Mouse (Mus musculus) limb, embryonic 12.5 days (tissue): ENCODE measurements at regions not wholly inside any gene's neighbourhood (a gene's known extent, or its start where the extent isn't known, plus 50 kb on each side); places are given as distances from the start of the nearest gene placed in this dataset.
A peak's percentile ranks its signal among the peaks of the same experiment; 100 is the strongest.

Experiments used
- ATAC-seq: fragments of 200-750 bp; cut with Nextera tagmentation; 2 replicates; pipeline ENCODE4 v1.8.0; 2017; ENCODE audit warnings: low read depth, moderate TSS enrichment; ENCODE audit not compliant: insufficient number of reproducible peaks, insufficient read depth, low FRiP score, low TSS enrichment
- H3K27ac ChIP-seq: fragments of 300-500 bp; sonication (generic); 2 replicates; pipeline ENCODE4 v1.5.1; 2016; ENCODE audit warnings: mild to moderate bottlenecking, moderate library complexity
- H3K27me3 ChIP-seq: fragments of 300-500 bp; sonication (generic); 2 replicates; pipeline ENCODE4 v1.6.1; 2016; ENCODE audit warnings: mild to moderate bottlenecking, moderate library complexity
- H3K36me3 ChIP-seq: fragments of 300-500 bp; sonication (generic); 2 replicates; pipeline ENCODE4 v1.6.1; 2016; ENCODE audit warnings: mild to moderate bottlenecking, moderate library complexity
- H3K4me1 ChIP-seq: fragments of 300-500 bp; sonication (generic); replicated peaks from 2 replicates; pipeline ENCODE4 v1.6.1; 2016
- H3K4me2 ChIP-seq: fragments of 300-500 bp; sonication (generic); 2 replicates; pipeline ENCODE4 v1.6.1; 2016; ENCODE audit warnings: mild to moderate bottlenecking, moderate library complexity
- H3K4me3 ChIP-seq: fragments of 300-500 bp; sonication (generic); replicated peaks from 2 replicates; pipeline ENCODE4 v1.5.1; 2016; ENCODE audit warnings: mild to moderate bottlenecking
- H3K9ac ChIP-seq: fragments of 300-500 bp; sonication (generic); replicated peaks from 2 replicates; pipeline ENCODE4 v1.6.1; 2016; ENCODE audit warnings: mild to moderate bottlenecking, moderate library complexity
- H3K9me3 ChIP-seq: fragments of 300-500 bp; sonication (generic); 2 replicates; pipeline ENCODE4 v1.6.1; 2016; ENCODE audit warnings: mild to moderate bottlenecking, moderate library complexity
- WGBS: fragments of 180-500 bp; shearing (Covaris S2); methylation state at CpG from one replicate; pipeline ENCODE4 v1.1.7; 2016; 5-methylcytosine and 5-hydroxymethylcytosine counted together

DNA sequence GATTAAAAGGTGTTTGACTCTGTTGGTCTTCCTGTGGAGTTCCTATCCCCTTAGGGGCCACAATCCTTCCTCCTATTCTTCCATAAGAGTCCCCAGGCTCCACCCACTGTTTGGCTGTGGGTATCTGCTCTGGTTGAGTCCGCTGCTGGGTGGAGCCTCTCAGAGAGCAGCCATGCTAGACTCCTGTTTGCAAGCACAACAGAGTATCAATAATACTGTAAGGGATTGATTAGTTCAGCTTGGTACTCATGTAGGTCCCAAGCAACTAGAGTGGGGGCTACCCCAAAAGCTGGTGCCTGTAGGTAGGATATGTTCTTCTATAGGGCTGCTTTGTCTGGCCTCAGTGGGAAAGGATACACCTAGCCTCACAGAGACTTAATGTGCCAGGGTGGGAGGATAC is 113.0 kb downstream of the Spata18 start:
- no peaks in the 10 kb centered on the region for H3K36me3 ChIP-seq
- no peak overlapping the region for H3K27ac ChIP-seq
- H3K4me1 ChIP-seq: peaks cover 28% of the 10 kb centered on the region
- H3K9me3 ChIP-seq: no peaks in the 10 kb centered on the region
- WGBS: 73% methylated on average over 1 of the region's 1 CpGs
- ATAC-seq: no peak
- H3K4me3 ChIP-seq: no peak overlapping the region
- H3K4me2 ChIP-seq: no peak overlapping the region
- H3K27me3 ChIP-seq: no peaks in the 10 kb centered on the region
- no peak overlapping the region for H3K9ac ChIP-seq

DNA sequence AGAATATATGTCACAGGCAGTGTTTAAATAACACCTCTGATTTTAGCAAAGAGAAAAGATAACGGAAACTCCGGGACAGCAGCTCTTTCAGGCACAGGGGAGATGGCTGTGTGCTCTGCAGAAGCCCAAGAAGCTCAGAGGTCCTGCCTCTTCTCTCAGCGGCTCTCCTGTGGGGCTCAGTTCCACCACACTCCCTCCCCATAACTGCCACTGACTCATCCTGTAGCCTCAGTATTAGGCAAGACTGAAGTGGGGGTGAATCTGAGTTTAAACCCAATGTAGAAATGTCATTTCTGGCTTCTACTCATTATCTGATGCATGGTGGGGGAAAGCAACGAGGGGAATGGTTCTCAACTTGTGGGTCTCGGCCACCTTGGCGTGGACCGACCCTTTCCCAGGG is 114.3 kb downstream of the Spata18 start:
- ATAC-seq: no peak
- WGBS: 81% methylated on average over 7 of the region's 7 CpGs
- no peaks in the 10 kb centered on the region for H3K27me3 ChIP-seq
- no peaks in the 10 kb centered on the region for H3K9me3 ChIP-seq
- H3K4me3 ChIP-seq: no peak overlapping the region
- no peaks in the 10 kb centered on the region for H3K36me3 ChIP-seq
- peaks cover 22% of the 10 kb centered on the region for H3K4me1 ChIP-seq
- H3K9ac ChIP-seq: no peak overlapping the region
- H3K4me2 ChIP-seq: no peak overlapping the region
- peak overlapping the region; percentile 41; the same call in 1 of the 2 replicates for H3K27ac ChIP-seq

DNA sequence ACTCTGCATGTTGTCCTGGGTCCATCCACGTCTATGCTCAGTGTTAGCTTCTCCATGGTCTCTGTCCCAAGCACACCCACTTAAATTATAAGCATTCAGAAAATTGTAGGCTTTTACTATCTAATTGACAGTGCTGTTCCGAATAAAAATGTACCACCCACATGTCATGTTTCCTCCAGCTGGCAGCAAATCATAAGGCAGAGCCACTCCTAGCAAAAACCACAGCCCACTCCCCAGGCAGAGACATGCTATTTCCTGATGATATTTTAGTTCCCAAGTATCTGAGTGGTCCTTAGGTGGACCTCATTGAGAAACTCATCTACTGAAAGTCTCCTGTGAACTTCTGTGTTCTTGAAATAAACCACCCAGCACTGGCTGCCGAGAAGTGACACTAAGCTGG is 117.1 kb downstream of the Spata18 start:
- H3K4me3 ChIP-seq: no peak overlapping the region
- no peak overlapping the region for H3K9ac ChIP-seq
- no peak for ATAC-seq
- 71% methylated on average over 3 of the region's 3 CpGs for WGBS
- H3K4me1 ChIP-seq: peaks cover 4% of the 10 kb centered on the region
- no peak overlapping the region for H3K27ac ChIP-seq
- no peak overlapping the region for H3K4me2 ChIP-seq
- no peaks in the 10 kb centered on the region for H3K27me3 ChIP-seq
- peaks cover 14% of the 10 kb centered on the region; the same call in 1 of the 2 replicates for H3K9me3 ChIP-seq
- no peaks in the 10 kb centered on the region for H3K36me3 ChIP-seq

DNA sequence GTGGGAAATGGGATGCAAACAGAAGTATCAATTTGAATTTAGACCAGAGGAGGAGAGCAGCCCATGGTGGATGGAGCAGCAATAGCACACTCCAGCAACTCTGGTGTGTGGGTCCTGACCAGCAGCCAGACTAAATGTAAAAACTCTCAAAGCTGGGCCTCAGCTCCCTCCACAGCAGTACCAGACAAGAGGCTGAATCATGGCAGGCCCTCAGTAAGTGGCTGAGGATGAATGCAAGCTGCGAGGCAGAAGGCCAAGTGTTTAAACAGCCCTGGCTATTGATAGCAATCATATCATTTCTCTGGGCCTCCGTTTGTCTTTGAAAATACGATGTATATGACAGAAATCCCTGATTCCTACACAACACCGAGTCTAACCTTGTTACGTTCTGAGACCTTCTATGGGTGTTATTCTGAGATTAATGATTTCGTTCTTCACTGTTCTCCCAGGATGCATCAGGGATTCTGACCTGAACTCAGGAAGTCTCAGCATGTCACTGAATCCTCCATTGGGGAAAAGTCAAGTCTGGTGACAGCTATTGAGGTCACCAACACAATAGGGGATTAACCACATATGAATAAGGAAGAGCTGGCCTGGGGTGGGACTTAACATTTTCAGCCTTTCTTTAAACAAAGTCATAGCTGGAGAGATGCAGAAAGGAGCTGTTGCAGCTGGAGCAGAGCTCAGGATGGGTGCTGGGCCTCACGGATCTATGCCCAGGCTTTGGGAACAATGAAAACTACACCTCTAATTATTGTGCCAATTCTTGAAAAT is 124.8 kb downstream of the Spata18 start:
- no peaks in the 10 kb centered on the region for H3K27me3 ChIP-seq
- H3K4me3 ChIP-seq: no peak overlapping the region
- peaks cover 19% of the 10 kb centered on the region; the same call in 1 of the 2 replicates for H3K9me3 ChIP-seq
- H3K4me1 ChIP-seq: peaks cover 19% of the 10 kb centered on the region
- no peaks in the 10 kb centered on the region for H3K36me3 ChIP-seq
- peak overlapping the region; percentile 56; the same call in 1 of the 2 replicates for H3K27ac ChIP-seq
- H3K9ac ChIP-seq: no peak overlapping the region
- no peak overlapping the region for H3K4me2 ChIP-seq
- ATAC-seq: no peak
- 87% methylated on average over 7 of the region's 7 CpGs for whole genome bisulfite sequencing

DNA sequence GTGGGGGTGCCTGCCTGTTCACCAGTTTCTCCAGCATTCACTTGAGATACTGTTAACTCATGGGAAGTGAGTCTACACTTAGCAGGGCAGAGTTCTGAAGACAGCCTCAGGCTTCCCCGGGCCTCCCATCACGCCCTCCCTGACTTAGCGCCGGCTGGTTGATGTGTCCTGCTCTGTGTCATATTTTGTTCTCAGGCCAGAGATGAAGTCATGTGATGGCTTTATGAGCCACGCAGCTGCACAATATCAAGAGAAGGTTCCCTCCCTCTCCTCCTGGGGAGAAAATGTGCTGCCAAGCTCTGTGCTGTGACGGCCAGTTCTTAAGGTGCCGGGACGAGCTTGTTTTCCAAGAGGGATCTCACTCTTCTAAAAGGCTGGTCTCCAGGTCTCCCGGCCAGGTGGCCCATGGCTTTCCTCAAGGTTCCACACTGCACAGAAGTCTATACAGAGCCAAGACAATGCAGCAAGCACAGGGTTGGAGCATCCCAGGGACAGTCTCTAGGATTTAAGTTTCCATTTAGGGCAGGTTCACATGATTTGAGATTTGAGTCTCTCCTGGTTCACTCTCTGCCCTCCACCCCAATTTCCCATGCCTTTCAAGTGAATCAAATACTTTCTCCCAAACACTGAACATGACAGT is 126.2 kb downstream of the Spata18 start:
- no peak for ATAC-seq
- peak overlapping the region; percentile 45; the same call in 1 of the 2 replicates for H3K27ac ChIP-seq
- no peak overlapping the region for H3K9ac ChIP-seq

DNA sequence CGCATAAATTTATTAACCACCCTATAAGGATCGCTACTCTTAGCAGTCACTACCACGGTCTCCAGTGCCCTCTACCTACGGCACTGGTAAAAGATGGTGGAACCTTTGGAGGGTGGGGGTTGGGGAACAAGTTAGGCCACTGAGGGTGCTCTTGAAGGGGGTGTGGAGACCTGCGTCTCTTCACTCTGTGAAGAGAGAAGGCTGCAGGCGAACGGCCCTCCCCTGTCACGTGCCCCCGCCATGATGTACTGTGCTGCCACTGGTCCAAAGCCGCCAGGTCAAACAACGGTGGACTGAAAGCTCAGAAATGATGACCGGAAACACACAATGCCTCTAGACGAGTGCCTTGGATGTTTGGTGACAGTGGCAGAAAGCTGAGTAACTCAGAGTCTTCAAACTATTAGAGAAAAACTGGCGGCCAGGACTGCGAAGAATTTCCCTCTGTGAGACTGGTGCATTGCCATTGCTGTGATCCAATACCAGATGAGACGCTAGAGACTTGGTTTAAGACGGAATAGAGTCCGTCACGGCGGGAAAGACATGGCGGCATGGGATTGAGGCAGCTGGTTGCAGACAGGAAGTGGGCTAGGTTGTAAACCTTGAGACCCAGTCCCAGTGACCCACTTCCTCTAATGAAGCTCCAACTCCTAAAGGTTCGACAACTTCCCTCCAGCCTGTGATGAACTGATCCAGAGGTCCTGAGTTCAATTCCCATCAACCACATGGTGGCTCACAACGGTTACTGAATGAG is 130.2 kb downstream of the Spata18 start:
- no peak for ATAC-seq
- Histone ChIP-seq H3K4me2 (no peak overlapping the region), H3K27ac (peak overlapping the region; percentile 85), H3K36me3 (no peaks in the 10 kb centered on the region), H3K9ac (no peak overlapping the region), H3K27me3 (no peaks in the 10 kb centered on the region), H3K4me1 (peaks cover 44% of the 10 kb centered on the region), H3K9me3 (no peaks in the 10 kb centered on the region), H3K4me3 (no peak overlapping the region)
- WGBS: 81% methylated on average over 23 of the region's 23 CpGs

More for the DNA sequence above, 126.2 kb downstream of the Spata18 start:
- no peak overlapping the region for H3K4me2 ChIP-seq
- peaks cover 14% of the 10 kb centered on the region; the same call in 1 of the 2 replicates for H3K9me3 ChIP-seq
- no peaks in the 10 kb centered on the region for H3K36me3 ChIP-seq
- H3K4me3 ChIP-seq: no peak overlapping the region
- WGBS: 60% methylated on average over 9 of the region's 9 CpGs
- peaks cover 27% of the 10 kb centered on the region for H3K4me1 ChIP-seq
- no peaks in the 10 kb centered on the region for H3K27me3 ChIP-seq

DNA sequence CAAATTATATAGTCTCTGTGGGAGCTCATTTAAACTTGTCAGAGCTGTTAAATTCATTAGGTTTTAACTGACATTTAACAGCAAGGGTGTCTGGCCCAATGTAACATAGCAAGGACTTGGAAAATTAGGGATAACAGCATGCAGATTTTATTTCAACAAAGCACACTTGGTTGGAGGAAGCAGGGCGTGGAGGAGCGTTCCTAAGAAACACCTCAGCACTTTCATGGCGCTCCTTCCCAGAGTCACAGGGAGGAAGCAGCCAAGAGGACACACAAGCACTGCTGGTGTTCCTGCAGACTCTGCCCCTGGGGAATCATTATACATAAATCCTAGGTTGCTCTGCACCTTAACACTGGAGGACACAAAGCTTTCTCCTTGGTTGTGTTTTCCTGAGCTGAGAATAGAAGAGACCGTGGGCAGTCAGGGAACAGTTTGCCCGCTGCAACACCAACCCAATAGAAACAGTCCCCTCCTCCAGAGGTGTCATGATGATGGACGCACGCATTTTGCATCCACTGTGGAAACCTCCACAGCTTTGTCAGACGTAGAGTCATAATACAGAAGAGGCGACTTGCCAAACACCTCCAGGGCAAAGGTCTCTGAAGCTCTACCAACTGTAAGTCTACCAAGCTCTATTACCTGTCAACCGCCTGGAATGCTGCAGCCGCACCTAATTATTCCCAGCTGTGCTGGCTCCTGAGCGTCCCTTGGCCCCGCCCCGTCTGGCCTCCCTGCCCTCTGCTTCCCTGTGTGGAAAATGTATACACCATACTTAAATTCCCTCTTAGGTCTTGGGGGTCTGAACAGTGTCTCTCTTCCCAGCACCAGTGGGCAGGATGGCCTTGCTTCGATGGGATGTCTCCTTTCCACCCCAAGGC is 131.3 kb downstream of the Spata18 start:
- Histone ChIP-seq H3K36me3 (no peaks in the 10 kb centered on the region), H3K4me1 (peaks cover 39% of the 10 kb centered on the region), H3K9ac (no peak overlapping the region), H3K9me3 (no peaks in the 10 kb centered on the region), H3K4me2 (peak overlapping the region; percentile 41), H3K27ac (peak overlapping the region; percentile 96), H3K4me3 (no peak overlapping the region), H3K27me3 (no peaks in the 10 kb centered on the region)
- ATAC-seq: peak; percentile 88
- 5% methylated on average over 15 of the region's 15 CpGs for WGBS

DNA sequence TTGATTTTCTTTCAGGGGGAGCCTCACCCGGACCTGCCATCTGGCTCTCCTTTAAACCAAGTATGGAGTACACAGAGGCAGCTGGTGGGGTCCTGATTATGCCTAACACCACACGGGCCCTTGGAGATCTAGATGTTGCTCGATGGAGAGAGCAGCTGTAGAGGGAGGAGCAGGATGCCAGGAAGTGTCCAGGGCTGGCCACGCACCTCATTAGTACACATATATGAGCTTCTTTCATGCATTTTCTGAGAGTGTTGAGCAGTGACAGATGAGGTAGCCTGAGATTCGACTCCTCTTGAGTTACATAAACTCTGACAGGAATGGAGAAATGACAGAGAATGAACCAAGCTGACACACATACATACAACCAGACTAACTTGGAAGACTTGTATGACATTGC is 136.1 kb downstream of the Spata18 start:
- Histone ChIP-seq H3K4me2 (no peak overlapping the region), H3K9ac (no peak overlapping the region), H3K4me1 (peaks cover 30% of the 10 kb centered on the region), H3K9me3 (no peaks in the 10 kb centered on the region), H3K27ac (no peak overlapping the region), H3K4me3 (no peak overlapping the region), H3K36me3 (no peaks in the 10 kb centered on the region), H3K27me3 (no peaks in the 10 kb centered on the region)
- ATAC-seq: no peak
- WGBS: 61% methylated on average over 5 of the region's 5 CpGs

DNA sequence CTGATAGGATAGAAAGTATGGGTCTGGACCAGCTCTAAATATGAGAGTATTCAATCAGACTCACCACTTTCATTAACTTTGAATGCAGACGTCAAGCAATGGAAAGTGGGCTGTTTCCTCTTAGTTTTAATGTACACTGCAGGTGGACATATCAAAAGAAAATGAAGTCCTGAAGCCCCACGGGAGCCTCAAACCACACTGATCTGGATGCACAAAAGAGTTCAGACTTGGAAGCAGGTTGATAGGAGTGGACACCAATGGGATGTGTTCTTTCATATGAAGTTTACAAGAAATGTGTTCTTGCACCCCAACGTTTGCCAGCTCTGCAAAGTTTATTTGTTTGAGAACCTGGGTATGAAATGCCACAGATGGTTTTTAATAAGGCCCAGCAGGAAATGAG is 141.0 kb downstream of the Spata18 start:
- Histone ChIP-seq H3K27me3 (no peaks in the 10 kb centered on the region), H3K27ac (peak overlapping the region; percentile 82), H3K9ac (no peak overlapping the region), H3K36me3 (no peaks in the 10 kb centered on the region), H3K9me3 (no peaks in the 10 kb centered on the region), H3K4me3 (no peak overlapping the region), H3K4me2 (no peak overlapping the region), H3K4me1 (peaks cover 29% of the 10 kb centered on the region)
- 32% methylated on average over 3 of the region's 3 CpGs for WGBS
- ATAC-seq: peak; percentile 42; the same call in 1 of the 2 replicates

DNA sequence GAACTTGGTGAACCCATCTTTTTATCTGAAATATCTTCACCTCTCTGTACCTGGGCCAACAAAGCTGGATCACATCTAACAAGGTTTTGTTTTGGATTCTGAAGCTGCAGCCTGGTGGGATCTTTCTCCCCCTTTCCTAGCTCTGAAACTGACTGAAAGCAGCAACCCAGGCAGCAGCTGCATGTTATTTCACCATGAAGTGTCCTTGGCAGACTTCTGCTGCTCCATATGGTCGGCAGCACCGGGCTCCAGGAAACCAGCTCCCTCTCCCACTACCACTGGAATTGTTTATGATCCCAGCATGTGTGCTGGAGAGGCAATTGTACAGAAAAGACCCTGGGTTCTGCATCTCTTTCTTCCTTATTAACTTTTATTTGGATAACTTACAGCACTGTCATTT is 145.0 kb downstream of the Spata18 start:
- H3K9ac ChIP-seq: no peak overlapping the region
- peak overlapping the region; percentile 70 for H3K27ac ChIP-seq
- no peaks in the 10 kb centered on the region for H3K36me3 ChIP-seq
- WGBS: 12% methylated on average over 2 of the region's 2 CpGs
- no peak for ATAC-seq
- no peaks in the 10 kb centered on the region for H3K9me3 ChIP-seq
- no peak overlapping the region for H3K4me2 ChIP-seq
- peaks cover 29% of the 10 kb centered on the region for H3K4me1 ChIP-seq
- H3K27me3 ChIP-seq: no peaks in the 10 kb centered on the region
- H3K4me3 ChIP-seq: no peak overlapping the region
